Mouse (Mus musculus) 416B (cell line): ENCODE data around the gene Hoxc8.

Source experiments
- DNase-seq: peaks from one replicate; pipeline ENCODE4 v3.0.0; 2011; ENCODE audit warnings: low read depth

The Hoxc8 gene

GRCm38 (mm10) chr15:102965003-102965891 lies 25.2 kb upstream of the Hoxc8 start:
- DNase-seq = no peak

- DNase-seq = peak; percentile 94
Measured at GRCm38 (mm10) chr15:102965892-102966775, 24.3 kb upstream of the Hoxc8 start.

GRCm38 (mm10) chr15:102966776-102967311 lies 23.6 kb upstream of the Hoxc8 start, which contains the start of gene Hoxc10:
Gene Hoxc10, plus strand, starts transcription at chr15:102966796.
- DNase-seq = no peak

GRCm38 (mm10) chr15:102967312-102967510 lies 23.2 kb upstream of the Hoxc8 start, which contains the start of gene Hoxc5:
Gene Hoxc5, plus strand, starts transcription at chr15:102967443.
- no peak for DNase-seq

GRCm38 (mm10) chr15:102967511-102968397 lies 22.7 kb upstream of the Hoxc8 start:
- no peak for DNase-seq

- DNase-seq = no peak
Measured at GRCm38 (mm10) chr15:102969296-102969695, 21.1 kb upstream of the Hoxc8 start.

GRCm38 (mm10) chr15:102970740-102971139 lies 19.7 kb upstream of the Hoxc8 start:
- DNase-seq = peak; percentile 59

GRCm38 (mm10) chr15:102972254-102972653 lies 18.2 kb upstream of the Hoxc8 start:
- no peak for DNase-seq

GRCm38 (mm10) chr15:102972753-102973152 lies 17.7 kb upstream of the Hoxc8 start:
- DNase-seq = no peak

- no peak for DNase-seq
Measured at GRCm38 (mm10) chr15:102975034-102975433, 15.4 kb upstream of the Hoxc8 start.

GRCm38 (mm10) chr15:102975688-102976111 lies 14.7 kb upstream of the Hoxc8 start:
- DNase-seq = peak; percentile 71

GRCm38 (mm10) chr15:102976171-102976570 lies 14.2 kb upstream of the Hoxc8 start, which contains the start of gene Hoxc9:
Gene Hoxc9, plus strand, starts transcription at chr15:102976439.
- peak; percentile 17 for DNase-seq

GRCm38 (mm10) chr15:102976631-102977422 lies 13.6 kb upstream of the Hoxc8 start:
- DNase-seq = no peak

GRCm38 (mm10) chr15:102977423-102977974 lies 12.9 kb upstream of the Hoxc8 start:
- no peak for DNase-seq

GRCm38 (mm10) chr15:102978615-102979515 lies 11.5 kb upstream of the Hoxc8 start:
- DNase-seq = no peak

- no peak for DNase-seq
Measured at GRCm38 (mm10) chr15:102979936-102980335, 10.5 kb upstream of the Hoxc8 start.

GRCm38 (mm10) chr15:102980352-102980751 lies 10.1 kb upstream of the Hoxc8 start:
- DNase-seq = no peak

GRCm38 (mm10) chr15:102980912-102981311 lies 9.5 kb upstream of the Hoxc8 start:
- DNase-seq = no peak
